Mouse (Mus musculus) right cerebral cortex, postnatal 4 days (tissue): ENCODE measurements around the gene Krtap4-13.
"Not testable (repeated sequence)": the region's sequence is repeated elsewhere in the genome, so short reads cannot be mapped to it uniquely, and the experiment has no call there.

Experiments
- DNase-seq: peaks from one replicate; pipeline ENCODE4 v3.0.0-alpha.2; 2022

Gene Krtap4-13

GRCm38 (mm10) chr11:99809792-99810191, at the start of gene Krtap4-13:
TSS of gene Krtap4-13 (minus strand) at chr11:99809892.
- DNase-seq = not testable (repeated sequence)

DNA sequence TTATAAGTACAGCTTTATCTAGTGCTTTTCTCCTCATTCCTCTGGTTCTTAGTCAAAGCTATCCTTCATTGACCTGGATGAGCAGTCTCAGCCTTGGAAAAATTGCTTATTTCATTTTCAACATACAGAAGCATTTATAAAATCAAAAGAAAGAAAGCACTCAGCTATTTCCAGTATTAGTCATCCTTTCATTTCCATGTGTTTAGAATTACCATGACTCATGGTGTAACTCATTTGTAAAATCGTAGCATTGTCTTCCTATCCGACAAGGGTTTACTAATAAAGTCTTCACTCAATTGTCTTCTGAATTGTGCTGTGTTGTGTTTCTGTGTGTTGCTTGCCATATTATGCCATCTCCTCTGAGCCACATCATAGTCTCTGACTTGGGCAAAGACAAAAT, 49.1 kb upstream of the Krtap4-13 start:
- DNase-seq = no peak

- no peak for DNase-seq
Observed at GRCm38 (mm10) chr11:99857617-99858016, 47.9 kb upstream of the Krtap4-13 start, which contains the start of gene Gm11568. TSS of gene Gm11568 (plus strand) at chr11:99857917.

DNA sequence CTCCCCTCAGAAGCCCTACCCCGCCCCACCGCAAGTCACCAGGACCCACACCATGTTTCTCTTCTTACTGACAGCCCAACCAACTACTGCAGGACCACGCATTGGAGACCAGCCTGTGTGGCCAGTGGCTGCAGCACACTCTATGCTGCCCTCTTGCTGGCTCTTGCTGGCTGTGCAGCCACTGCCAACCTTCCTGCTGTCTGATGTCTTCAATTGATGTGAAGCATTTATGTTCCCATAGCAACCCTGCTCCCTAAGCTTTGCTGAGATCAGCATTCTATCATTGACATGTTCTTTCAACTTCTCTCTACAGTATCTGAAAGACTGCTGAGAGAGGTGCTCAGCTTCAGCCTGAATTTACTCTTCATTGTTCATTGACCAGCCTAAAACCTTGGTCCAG, 44.4 kb upstream of the Krtap4-13 start:
- DNase-seq = peak; percentile 7

GRCm38 (mm10) chr11:99851508-99851907, 41.8 kb upstream of the Krtap4-13 start, which contains the start of gene Krtap4-16:
TSS of gene Krtap4-16 (minus strand) at chr11:99851608.
- DNase-seq = no peak

DNA sequence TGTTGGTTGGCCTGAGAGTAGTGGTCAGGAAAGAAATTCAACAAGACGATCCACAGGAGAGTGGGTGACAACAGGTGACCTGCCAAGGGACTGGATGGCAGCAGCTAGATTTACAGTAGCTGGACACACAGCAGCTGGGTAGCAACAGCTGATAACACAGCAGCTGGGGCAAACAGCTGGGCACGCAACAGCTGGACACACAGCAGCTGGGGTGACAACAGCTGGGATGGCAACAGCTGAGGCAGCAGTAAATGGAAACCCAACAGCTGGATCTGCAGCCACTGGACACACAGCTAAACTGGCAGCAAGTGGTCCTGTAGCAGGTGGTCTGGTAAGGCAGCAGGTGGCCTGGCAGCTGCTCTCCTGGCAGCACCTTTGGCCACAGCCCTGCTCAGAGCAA, 37.1 kb upstream of the Krtap4-13 start:
- DNase-seq = no peak

DNA sequence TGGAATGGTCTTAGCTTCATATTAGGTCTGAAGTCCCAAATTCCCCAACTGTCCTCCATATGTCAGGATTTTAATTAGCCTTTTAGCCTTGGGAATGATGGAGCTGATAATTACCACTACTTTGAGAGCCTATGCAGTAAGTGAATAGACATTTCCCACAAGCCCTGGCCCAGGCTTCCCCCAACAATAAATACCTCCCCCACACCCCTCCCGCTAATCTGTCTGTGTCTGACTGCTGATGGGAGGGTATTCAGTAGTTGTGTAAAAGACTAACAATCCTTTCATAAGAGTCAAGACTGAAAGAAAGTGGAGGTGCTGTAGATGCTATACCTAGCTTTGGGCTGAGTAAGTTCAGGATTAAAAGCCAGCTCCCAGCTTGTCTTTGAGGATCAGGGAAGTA, 32.5 kb upstream of the Krtap4-13 start:
- DNase-seq = no peak

- DNase-seq = no peak
Observed at GRCm38 (mm10) chr11:99837966-99838365, 28.3 kb upstream of the Krtap4-13 start, which contains the start of gene 2300003K06Rik. TSS of gene 2300003K06Rik (minus strand) at chr11:99838066.

GRCm38 (mm10) chr11:99815566-99815965, 5.9 kb upstream of the Krtap4-13 start, which contains the start of gene Gm11564:
TSS of gene Gm11564 (minus strand) at chr11:99815666.
- DNase-seq = not testable (repeated sequence)

DNA sequence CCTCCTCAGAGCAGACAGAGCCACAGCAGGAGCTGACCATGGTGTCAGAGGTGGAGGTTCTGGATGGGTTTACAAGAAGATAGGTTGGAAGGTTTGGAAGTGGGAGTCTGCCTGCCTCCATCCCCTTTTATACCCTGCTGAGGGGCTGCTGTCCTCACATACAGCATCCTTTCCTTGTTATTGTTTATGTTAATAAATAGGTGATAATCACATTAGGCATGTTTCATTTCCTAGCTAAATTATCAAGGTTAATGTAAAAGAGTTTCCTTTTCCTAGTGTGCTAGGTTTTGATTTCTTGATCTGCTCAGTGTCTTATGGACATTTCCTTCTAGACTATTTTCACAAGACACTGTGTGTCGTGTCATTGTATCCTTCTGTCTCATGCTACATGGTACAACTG, 5.3 kb downstream of the Krtap4-13 start, which contains the start of gene Gm11554:
Gene Gm11554 (minus strand): TSS at position 101 of the 400 bp plus-strand sequence.
- DNase-seq = not testable (repeated sequence)

GRCm38 (mm10) chr11:99798832-99799231, 10.9 kb downstream of the Krtap4-13 start, which contains the start of gene Gm11569:
TSS of gene Gm11569 (minus strand) at chr11:99798932.
- DNase-seq = not testable (repeated sequence)

GRCm38 (mm10) chr11:99793367-99793766, 16.3 kb downstream of the Krtap4-13 start, which contains the start of gene Gm11596:
TSS of gene Gm11596 (minus strand) at chr11:99793467.
- DNase-seq = no peak

DNA sequence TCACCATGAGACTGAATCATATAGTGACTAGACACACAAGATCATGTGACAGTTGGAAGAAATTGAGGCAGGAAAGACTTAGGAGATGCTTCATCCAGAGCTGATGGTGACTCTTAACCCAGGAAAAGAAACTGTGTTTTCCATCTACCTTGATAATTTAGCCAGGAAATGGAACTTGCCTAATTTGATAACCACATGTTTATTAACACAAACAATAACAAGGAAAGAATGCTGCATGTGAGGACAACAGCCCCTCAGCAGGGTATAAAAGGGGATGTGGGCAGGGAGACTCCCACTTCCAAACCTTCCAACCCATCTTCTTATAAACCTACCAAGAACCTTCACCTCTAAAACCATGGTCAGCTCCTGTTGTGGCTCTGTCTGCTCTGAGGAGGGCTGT, 24.8 kb downstream of the Krtap4-13 start, which contains the start of gene Krtap4-9:
Gene Krtap4-9 (plus strand): TSS at position 301 of the 400 bp plus-strand sequence.
- not testable (repeated sequence) for DNase-seq

GRCm38 (mm10) chr11:99780604-99781003, 29.1 kb downstream of the Krtap4-13 start, which contains the start of gene Krtap4-8:
TSS of gene Krtap4-8 (minus strand) at chr11:99780704.
- DNase-seq = no peak

DNA sequence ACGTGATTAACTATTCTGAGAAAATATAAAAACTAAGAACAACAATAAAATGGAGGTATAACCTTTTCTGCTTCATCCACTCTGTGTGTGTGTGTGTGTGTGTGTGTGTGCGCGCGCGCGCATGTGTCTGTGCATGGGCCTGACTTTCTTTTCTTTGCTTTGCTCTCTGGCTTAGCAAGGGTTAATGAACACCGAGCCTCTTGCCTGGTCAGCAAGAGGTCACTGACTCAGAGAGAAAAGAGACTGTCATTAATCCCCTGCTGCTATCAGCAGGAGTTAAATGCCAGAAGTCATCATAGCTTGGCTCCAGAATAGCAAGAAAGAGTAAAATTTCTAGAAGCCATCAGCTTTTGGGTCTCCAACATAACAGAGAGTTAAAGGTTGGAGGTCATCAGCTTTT, 31.3 kb downstream of the Krtap4-13 start:
- no peak for DNase-seq

DNA sequence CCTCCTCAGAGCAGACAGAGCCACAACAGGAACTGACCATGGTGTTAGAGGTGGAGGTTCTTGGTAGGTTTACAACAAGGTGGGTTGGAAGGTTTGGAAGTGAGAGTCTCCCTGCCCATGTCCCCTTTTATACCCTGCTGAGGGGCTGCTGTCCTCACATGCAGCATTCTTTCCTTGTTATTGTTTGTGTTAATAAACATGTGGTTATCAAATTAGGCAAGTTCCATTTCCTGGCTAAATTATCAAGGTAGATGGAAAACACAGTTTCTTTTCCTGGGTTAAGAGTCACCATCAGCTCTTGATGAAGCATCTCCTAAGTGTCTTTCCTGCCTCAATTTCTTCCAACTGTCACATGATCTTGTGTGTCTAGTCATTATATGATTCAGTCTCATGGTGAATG, 36.9 kb downstream of the Krtap4-13 start, which contains the start of gene Gm11595:
Gene Gm11595 (minus strand): TSS at position 101 of the 400 bp plus-strand sequence.
- DNase-seq = not testable (repeated sequence)

DNA sequence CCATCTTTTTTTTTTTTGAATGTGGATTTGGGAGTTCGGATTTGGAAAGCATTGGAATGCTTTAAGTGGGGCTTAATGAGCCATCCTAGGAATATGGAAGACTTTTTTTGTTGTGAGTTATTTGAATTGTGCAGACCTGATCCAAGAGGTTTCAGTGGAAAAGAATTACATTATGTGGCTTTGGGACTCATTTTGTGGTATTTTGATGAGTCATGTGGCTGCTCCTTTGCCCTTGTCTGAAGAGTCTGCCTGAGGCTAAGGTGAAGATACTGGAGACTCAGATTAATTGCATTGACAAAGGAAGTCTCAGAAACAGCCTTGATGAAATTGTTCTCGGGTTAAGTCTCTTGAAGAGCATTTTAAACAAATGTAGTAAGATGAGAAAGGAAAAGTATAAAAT, 41.3 kb downstream of the Krtap4-13 start:
- no peak for DNase-seq
